Mouse (Mus musculus) midbrain, embryonic 12.5 days (tissue): ENCODE data around the gene Marveld3. TPM values are rescaled to one million over a fixed set of nuclear protein-coding genes. Genes with fewer than 3 reads are reported as not detected.

Experiments
- ATAC-seq: fragments of 200-750 bp; cut with Nextera tagmentation; 2 replicates; pipeline ENCODE4 v1.8.0; 2017; ENCODE audit warnings: low read depth, moderate TSS enrichment, moderate library complexity; ENCODE audit not compliant: low FRiP score
- H3K27ac ChIP-seq: fragments of 300-500 bp; sonication (generic); replicated peaks from 2 replicates; pipeline ENCODE4 v1.5.1; 2016; ENCODE audit warnings: mild to moderate bottlenecking
- H3K27me3 ChIP-seq: fragments of 300-500 bp; sonication (generic); 2 replicates; pipeline ENCODE4 v1.6.1; 2016; ENCODE audit warnings: mild to moderate bottlenecking
- H3K36me3 ChIP-seq: fragments of 300-500 bp; sonication (generic); 2 replicates; pipeline ENCODE4 v1.6.1; 2016
- H3K4me1 ChIP-seq: fragments of 300-500 bp; sonication (generic); 2 replicates; pipeline ENCODE4 v1.6.1; 2016
- H3K4me2 ChIP-seq: fragments of 300-500 bp; sonication (generic); replicated peaks from 2 replicates; pipeline ENCODE4 v1.6.1; 2016; ENCODE audit warnings: mild to moderate bottlenecking, moderate library complexity
- H3K4me3 ChIP-seq: fragments of 300-500 bp; sonication (generic); 2 replicates; pipeline ENCODE4 v1.5.1; 2016; ENCODE audit warnings: mild to moderate bottlenecking
- H3K9ac ChIP-seq: fragments of 300-500 bp; sonication (generic); replicated peaks from 2 replicates; pipeline ENCODE4 v1.6.1; 2016; ENCODE audit warnings: mild to moderate bottlenecking, moderate library complexity
- H3K9me3 ChIP-seq: fragments of 300-500 bp; sonication (generic); 2 replicates; pipeline ENCODE4 v1.6.1; 2016; ENCODE audit warnings: mild to moderate bottlenecking
- WGBS: fragments of 180-500 bp; shearing (Covaris S2); methylation state at CpG from one replicate; pipeline ENCODE4 v1.1.7; 2016; 5-methylcytosine and 5-hydroxymethylcytosine counted together
- polyA plus RNA-seq: library from polyadenylated mRNA; unstranded; fragments of >200 nt; fragmentation: Nextera tagmentation; extraction: Ambion mirVana; gene quantifications from 2 replicates; pipeline ENCODE4 v1.2.1, GENCODE M21; 2016

Marveld3 gene
- polyA plus RNA-seq, 1 experiment from 2014 or later, result 1.0 TPM

DNA sequence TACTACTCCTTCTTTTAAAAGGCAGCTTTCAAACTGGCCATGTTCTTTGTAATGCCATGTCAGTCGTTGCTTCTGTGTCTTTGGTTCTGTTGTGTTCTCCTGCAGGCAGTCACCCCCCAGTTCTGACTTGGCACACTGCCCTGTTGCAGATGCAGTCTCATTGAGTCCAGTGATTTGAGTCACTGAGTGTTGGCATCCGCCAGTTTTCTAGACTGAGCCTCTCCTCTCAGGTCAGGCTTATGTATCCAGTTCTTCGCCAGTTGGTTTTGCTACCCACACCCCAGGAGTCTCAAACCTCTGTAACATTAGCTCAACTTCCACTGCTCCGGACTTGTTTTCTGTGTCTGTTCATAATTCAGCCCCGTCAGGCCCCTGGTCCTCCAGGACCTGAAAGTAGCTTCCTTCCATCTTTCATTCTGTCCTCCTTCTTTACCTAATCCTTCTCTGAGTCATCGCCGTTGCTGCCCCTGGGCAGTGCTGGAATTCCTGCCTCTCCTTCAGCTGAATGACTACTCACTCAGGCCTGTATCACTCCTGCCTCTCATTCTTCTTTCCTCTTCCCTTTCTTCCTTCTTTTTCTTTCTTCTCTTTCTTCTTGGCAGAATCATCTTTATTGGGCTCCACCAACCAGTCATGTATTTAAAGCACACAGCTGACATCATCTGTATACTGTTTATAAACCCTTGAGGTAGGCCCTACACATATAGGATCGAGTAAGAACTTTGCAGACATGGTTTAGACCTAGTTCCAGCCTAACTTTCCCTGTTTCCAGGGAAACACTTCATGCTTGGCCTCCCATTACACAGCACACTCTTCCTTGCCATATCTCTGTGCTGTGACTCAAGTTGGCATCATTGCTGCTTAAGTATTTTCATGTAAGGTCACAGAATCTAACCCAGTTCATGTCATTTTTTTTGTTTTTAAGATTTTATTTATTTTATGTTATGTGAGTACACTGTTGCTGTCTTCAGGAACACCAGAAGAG is 41.3 kb downstream of the Marveld3 start:
- WGBS, result 85% methylated on average over 8 of the region's 8 CpGs
- ATAC-seq, result no peak
- Histone ChIP-seq H3K4me1 (no peaks in the 10 kb centered on the region), H3K36me3 (peaks cover 58% of the 10 kb centered on the region), H3K27me3 (no peaks in the 10 kb centered on the region), H3K27ac (no peak overlapping the region), H3K9me3 (no peaks in the 10 kb centered on the region), H3K4me2 (no peak overlapping the region), H3K4me3 (no peak overlapping the region), H3K9ac (no peak overlapping the region)

DNA sequence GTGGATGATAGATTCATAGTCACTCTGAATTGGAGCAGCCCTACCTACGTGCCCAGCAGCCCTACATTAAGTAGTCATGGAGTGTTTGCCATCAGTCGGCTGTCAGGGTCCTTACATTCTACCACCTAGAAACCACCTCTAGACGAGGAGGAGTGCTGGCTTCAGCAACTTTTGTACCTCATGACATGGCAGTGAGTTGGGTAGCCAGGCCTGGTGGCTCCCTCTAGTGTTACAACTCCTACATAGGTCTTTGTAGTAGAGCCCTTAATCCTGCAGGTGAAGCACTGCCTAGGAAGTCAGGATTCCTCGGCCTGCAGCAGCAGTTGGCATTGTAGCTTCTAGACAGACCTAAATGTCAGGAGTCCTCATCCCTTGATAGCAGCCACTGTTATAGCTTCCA is 44.7 kb downstream of the Marveld3 start:
- Histone ChIP-seq H3K27me3 (no peaks in the 10 kb centered on the region), H3K4me1 (no peaks in the 10 kb centered on the region), H3K9ac (no peak overlapping the region), H3K4me2 (no peak overlapping the region), H3K4me3 (no peak overlapping the region), H3K36me3 (peaks cover 72% of the 10 kb centered on the region), H3K27ac (no peak overlapping the region), H3K9me3 (no peaks in the 10 kb centered on the region)
- no peak for ATAC-seq
- WGBS, result 54% methylated on average over 4 of the region's 4 CpGs

DNA sequence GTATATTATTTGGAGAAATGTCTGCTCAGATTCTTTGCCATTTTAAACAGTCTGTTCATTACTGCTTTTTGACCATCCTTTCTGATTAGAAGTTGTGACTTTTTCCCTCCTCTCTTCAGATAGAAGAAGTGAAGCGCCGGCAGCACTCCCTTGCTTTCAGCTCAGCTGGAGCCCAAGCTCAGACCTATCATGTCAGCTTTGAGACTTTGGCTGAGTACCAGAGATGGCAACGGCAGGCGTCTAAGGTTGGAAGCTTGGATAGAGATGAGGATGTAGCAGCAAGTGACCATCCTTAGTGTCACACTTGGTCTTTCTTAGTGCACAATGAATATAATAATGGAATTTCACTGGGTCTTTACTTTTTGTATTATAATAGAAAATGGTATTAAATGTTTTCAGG is 54.6 kb downstream of the Marveld3 start:
- no peak for ATAC-seq
- no peaks in the 10 kb centered on the region for H3K27me3 ChIP-seq
- H3K4me2 ChIP-seq, result no peak overlapping the region
- no peak overlapping the region for H3K4me3 ChIP-seq
- 93% methylated on average over 4 of the region's 4 CpGs for WGBS
- H3K27ac ChIP-seq, result no peak overlapping the region
- H3K4me1 ChIP-seq, result no peaks in the 10 kb centered on the region
- H3K36me3 ChIP-seq, result peaks cover 44% of the 10 kb centered on the region
- H3K9ac ChIP-seq, result no peak overlapping the region
- no peaks in the 10 kb centered on the region for H3K9me3 ChIP-seq

DNA sequence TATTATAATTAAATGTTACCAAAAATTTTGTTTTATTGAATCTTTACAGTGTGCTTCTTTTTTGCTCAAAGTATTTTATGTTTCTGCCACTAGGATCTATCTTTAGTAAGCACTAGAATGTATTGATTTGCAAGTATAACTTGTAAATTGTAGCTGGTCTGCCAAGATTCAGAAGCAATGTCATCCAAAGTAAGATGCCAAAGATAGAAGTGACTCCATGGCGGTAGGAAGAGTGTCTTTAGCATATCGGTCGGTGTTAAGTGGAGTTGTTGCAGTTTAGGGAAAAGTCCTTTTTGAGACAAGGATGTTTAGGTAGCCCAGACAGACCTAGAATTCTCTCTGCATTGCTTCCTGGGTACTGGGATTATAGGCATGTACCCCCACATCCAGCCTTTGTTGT is 55.1 kb downstream of the Marveld3 start:
- H3K4me3 ChIP-seq, result no peak overlapping the region
- H3K27ac ChIP-seq, result no peak overlapping the region
- WGBS, result 94% methylated on average over 3 of the region's 3 CpGs
- no peaks in the 10 kb centered on the region for H3K9me3 ChIP-seq
- no peaks in the 10 kb centered on the region for H3K4me1 ChIP-seq
- no peak overlapping the region for H3K4me2 ChIP-seq
- no peak overlapping the region for H3K9ac ChIP-seq
- H3K36me3 ChIP-seq, result peaks cover 41% of the 10 kb centered on the region
- no peak for ATAC-seq
- H3K27me3 ChIP-seq, result no peaks in the 10 kb centered on the region

DNA sequence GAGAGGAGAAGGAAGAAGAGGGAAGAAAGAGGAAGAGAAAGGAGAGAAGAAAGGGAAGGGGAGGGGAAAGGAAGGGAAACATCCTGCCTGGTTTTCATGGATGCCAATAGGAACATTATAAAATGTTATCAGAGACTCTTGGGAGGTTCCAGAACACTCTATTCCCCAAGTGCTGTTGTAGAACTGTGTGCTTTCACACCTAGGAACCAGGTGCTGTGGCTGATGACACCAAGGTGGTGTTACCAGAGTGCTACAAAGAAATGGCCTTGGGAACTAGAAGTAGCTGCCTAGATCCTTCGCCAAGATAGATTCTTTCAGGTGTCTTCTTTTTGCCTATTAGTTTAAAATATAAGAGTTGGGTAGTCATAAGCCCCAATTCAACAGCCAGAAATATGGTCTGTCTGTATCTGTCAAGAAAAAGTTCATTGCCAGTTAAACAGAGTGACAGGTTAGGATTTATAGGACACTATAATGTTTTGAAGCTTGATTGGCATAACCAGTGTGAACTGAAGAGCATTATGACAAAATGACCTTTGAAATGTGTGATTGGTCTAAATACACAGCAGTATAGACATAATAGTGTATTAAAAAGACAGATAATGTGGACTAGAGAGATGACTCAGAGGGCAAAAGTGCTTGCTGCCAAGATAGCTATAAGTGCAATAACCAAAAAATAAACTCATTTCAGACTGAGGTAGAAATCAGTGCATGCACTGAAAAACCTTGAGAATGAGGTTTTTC is 56.9 kb downstream of the Marveld3 start:
- WGBS, result 96% methylated on average over 1 of the region's 1 CpGs
- Histone ChIP-seq H3K36me3 (peaks cover 30% of the 10 kb centered on the region), H3K27me3 (no peaks in the 10 kb centered on the region), H3K4me2 (no peak overlapping the region), H3K27ac (no peak overlapping the region), H3K9me3 (no peaks in the 10 kb centered on the region), H3K4me1 (no peaks in the 10 kb centered on the region), H3K9ac (no peak overlapping the region), H3K4me3 (no peak overlapping the region)
- ATAC-seq, result no peak

DNA sequence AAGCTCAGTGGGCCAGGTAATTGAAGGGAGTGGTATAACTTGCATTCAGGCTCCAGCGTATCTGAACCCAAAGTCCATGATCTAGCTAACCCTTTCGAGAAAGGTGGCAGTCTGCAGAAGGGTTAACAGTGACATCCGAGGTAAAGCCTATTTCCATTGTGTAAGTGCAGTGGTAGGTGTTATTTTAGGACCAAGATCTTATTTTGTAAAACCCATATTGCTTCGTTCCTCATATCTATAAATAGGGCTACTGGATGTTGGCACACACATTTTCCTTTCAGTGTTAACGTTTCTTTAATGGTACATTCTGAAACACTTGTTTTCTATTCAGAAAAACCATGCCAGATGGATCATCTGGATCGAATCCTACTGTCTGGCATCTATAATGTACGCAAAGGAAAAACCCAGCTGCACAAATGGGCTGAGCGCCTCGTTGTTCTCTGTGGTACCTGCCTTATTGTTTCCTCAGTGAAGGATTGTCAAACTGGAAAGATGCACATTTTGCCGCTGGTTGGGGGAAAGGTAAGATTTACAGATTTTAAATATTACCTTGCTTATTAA is 58.0 kb downstream of the Marveld3 start:
- Histone ChIP-seq H3K9me3 (no peaks in the 10 kb centered on the region), H3K4me1 (no peaks in the 10 kb centered on the region), H3K27ac (no peak overlapping the region), H3K4me2 (no peak overlapping the region), H3K9ac (no peak overlapping the region), H3K4me3 (no peak overlapping the region), H3K36me3 (peaks cover 26% of the 10 kb centered on the region), H3K27me3 (no peaks in the 10 kb centered on the region)
- WGBS, result 90% methylated on average over 10 of the region's 10 CpGs
- no peak for ATAC-seq

DNA sequence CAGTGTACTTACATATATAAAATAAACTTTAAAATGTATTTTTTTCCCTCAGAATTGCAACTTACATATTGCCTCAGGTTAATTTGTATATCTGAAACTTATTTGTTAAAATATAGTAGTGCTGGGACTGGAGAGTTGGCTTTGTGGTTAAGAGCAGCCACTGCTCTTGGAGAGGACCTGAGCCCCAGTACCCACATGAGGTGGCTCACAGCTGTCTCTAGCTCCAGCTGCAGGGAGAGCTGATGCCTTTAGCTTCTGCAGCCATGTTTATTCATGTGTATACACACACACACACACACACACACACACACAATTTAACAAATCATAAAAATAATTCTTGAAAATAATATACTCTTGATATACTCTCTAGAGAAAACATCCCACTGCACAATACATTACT is 59.6 kb downstream of the Marveld3 start:
- H3K36me3 ChIP-seq, result peaks cover 11% of the 10 kb centered on the region
- H3K9ac ChIP-seq, result no peak overlapping the region
- H3K4me2 ChIP-seq, result no peak overlapping the region
- H3K27ac ChIP-seq, result no peak overlapping the region
- ATAC-seq, result no peak
- no peaks in the 10 kb centered on the region for H3K4me1 ChIP-seq
- H3K27me3 ChIP-seq, result no peaks in the 10 kb centered on the region
- H3K4me3 ChIP-seq, result no peak overlapping the region
- H3K9me3 ChIP-seq, result no peaks in the 10 kb centered on the region

Other genes with a start within 250 kb of the Marveld3 start
- gene Atxn1l, start 224.5 kb downstream of the Marveld3 start, polyA plus RNA-seq, result 7.3 and 8.3 TPM in 2 replicates
- gene Ap1g1, start 183.6 kb downstream of the Marveld3 start, polyA plus RNA-seq, result 67.1 and 72.4 TPM in 2 replicates
- gene Phlpp2, start 93.7 kb downstream of the Marveld3 start, polyA plus RNA-seq, result 3.9 and 4.1 TPM in 2 replicates
- gene Tat, start 28.2 kb upstream of the Marveld3 start, polyA plus RNA-seq, result not detected in 2 replicates
- gene Chst4, start 77.5 kb upstream of the Marveld3 start, polyA plus RNA-seq, result not detected in 2 replicates
- gene Zfp612, start 117.5 kb upstream of the Marveld3 start, polyA plus RNA-seq, result 13.6 and 15.5 TPM in 2 replicates
- not detected in 2 replicates for gene Gm21964, start 139.0 kb upstream of the Marveld3 start, polyA plus RNA-seq
- not detected in 2 replicates for gene Gm17720, start 140.6 kb upstream of the Marveld3 start, polyA plus RNA-seq
- 7.2 and 10.9 TPM in 2 replicates for gene Calb2, start 206.0 kb upstream of the Marveld3 start, polyA plus RNA-seq